Mouse (Mus musculus): ENCODE results near the gene Gpr83. TPM values are rescaled to one million over a fixed set of nuclear protein-coding genes. Genes with fewer than 3 reads are reported as not detected.

The Gpr83 gene
- polyA plus RNA-seq (2012; ENCODE audit: insufficient read depth, low replicate concordance), result not detected in 2 replicates

DNA sequence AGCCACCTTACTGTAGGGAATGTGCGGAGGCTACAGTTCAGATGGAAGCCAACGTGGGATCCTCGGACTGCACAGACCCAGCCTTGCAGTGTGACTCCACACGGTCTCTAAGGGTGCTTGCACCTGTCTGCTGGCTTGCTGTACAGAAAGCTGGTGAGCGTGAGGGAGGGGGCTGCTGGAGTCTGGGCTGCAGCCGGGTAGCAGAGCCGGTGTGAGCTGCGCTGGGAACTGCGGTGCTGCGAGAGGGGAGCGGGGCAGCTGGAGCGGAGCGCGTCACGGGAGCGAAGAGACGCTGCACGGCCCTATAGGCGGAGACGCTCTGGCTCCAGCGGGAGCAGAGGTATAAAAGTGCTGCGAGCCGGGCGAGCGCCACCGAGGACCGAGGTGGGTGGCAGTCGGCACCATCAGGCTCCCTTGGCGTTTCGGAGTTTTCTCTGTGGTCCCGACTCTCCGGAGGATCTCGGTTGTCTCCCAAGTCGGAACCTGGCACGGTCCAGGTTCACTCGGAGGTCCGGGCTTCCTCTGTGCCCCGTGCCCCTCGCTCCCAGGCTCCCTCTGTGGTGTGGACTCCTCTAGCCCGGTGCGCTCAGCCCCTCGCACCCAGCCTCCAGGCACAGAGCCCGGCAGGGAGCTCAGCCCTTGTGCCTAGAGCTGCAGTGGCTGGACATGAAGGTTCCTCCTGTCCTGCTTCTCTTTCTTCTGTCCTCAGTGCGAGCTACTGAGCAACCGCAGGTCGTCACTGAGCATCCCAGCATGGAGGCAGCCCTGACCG lies at the start of gene Gpr83:
Gene Gpr83, plus strand, starts transcription at position 343 of the 772 bp plus-strand sequence.
- TF ChIP-seq FLI1 (IDR thresholded peaks at IDR 0.05; ENCODE audit: low read length) (no peak), GATA1 (IDR thresholded peaks at IDR 0.05; ENCODE audit: borderline replicate concordance, low read length) (no peak)
- no peaks in the 10 kb centered on the region for H3K36me3 ChIP-seq (replicated peaks; ENCODE audit: low read length)
- H3K4me1 ChIP-seq, result peaks cover 17% of the 10 kb centered on the region
- 0 out of 2 replicates have a peak, but pooled peaks cover 2% of the 10 kb centered on the region for H3K9me3 ChIP-seq
- H3K27me3 ChIP-seq (replicated peaks), result peaks cover 84% of the 10 kb centered on the region
- H3K4me3 ChIP-seq (replicated peaks), result peak within 1 kb of the TSS; percentile 88

DNA sequence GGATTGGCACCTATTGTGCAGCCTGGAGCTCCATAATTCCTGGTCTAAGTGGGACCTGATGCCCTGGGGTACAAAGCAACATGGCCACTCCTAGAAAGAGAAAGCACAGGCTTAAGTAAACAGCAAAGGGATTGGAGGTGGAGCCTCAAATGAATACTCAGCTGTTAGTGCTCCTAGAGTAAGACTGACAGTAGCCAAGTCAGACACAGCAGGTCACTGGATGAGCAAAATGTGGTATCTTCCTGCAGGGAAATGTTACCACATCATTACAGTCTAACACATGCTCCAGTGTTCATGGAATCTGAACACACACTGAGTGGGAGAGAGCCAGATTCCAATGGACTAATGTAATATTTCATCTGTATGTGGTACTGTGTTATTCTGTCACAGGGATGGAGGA lies 38.6 kb upstream of the Gpr83 start:
- Histone ChIP-seq H3K4me3 (replicated peaks) (no peak overlapping the region), H3K9me3 (no peaks in the 10 kb centered on the region), H3K36me3 (replicated peaks; ENCODE audit: low read length) (peaks cover 93% of the 10 kb centered on the region), H3K4me1 (no peaks in the 10 kb centered on the region), H3K27me3 (replicated peaks) (no peaks in the 10 kb centered on the region)
- TF ChIP-seq FLI1 (IDR thresholded peaks at IDR 0.05; ENCODE audit: low read length) (no peak), GATA1 (IDR thresholded peaks at IDR 0.05; ENCODE audit: borderline replicate concordance, low read length) (no peak)

DNA sequence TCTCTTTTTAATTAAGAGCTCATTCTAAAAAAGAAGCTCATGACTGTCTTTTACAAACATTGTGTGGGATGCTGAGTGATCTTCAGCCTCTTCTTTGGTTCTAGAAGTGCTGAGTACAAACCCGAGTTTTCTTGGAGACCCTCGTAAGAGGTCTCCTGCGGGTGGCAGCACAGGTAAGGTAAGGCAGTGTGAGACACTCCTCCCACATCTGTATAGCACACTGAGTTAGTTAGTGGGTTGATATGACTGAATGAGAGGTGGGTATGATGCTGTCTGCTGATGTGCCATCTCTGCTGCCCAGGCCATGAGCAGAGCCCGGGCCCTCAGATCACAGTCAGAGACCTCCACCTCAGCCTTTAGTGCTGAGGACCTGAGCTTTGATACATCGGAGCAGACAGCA lies 35.2 kb upstream of the Gpr83 start:
- no peak for TF ChIP-seq GATA1 (IDR thresholded peaks at IDR 0.05; ENCODE audit: borderline replicate concordance, low read length)
- TF ChIP-seq FLI1 (IDR thresholded peaks at IDR 0.05; ENCODE audit: low read length), result no peak
- Histone ChIP-seq H3K9me3 (no peaks in the 10 kb centered on the region), H3K27me3 (replicated peaks) (no peaks in the 10 kb centered on the region), H3K4me1 (peaks cover 7% of the 10 kb centered on the region; the same call in 1 of the 2 replicates), H3K4me3 (replicated peaks) (no peak overlapping the region), H3K36me3 (replicated peaks; ENCODE audit: low read length) (peaks cover 86% of the 10 kb centered on the region)

DNA sequence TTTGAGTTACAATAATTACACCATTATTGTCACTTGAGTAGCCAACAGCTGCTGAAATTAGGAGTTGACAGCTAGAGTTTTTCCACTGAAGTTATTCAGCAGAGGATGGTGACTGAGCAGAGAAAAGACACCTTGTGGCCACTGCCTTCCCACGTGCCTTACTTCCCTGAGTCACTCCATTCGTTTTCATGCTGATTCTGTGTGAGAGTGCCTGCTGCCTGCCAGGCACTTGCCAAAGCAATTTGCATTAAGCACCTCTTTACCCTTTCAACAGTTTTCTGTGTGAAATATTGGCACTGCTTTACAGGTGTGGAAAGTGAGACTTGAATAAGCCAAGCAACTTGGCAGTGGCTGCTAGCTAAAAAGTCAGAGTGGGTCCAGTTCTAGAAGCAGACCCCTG lies 32.1 kb upstream of the Gpr83 start:
- Histone ChIP-seq H3K36me3 (replicated peaks; ENCODE audit: low read length) (peaks cover 86% of the 10 kb centered on the region), H3K4me1 (peaks cover 7% of the 10 kb centered on the region; the same call in 1 of the 2 replicates), H3K27me3 (replicated peaks) (no peaks in the 10 kb centered on the region), H3K9me3 (no peaks in the 10 kb centered on the region), H3K4me3 (replicated peaks) (no peak overlapping the region)
- TF ChIP-seq FLI1 (IDR thresholded peaks at IDR 0.05; ENCODE audit: low read length) (no peak), GATA1 (IDR thresholded peaks at IDR 0.05; ENCODE audit: borderline replicate concordance, low read length) (no peak)

DNA sequence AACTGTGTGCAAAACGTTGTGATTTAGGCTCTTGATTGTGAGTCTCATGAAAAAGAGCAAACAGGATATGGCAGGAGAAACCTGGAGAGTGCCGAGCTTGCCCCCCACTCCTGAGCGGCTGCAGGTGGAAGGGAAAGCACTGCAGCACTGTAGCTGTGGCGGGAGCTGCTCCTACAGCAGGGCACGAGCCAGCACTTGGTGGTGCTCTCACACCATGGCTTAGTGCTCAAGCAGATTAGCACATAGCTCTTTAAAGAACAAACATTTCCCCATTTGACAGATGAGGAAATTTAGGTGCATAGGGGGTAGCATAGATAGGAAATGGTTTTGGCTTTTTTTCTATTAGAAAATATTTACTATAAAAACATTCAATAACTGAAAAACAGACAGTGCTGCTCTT lies 28.0 kb upstream of the Gpr83 start:
- H3K27me3 ChIP-seq (replicated peaks), result no peaks in the 10 kb centered on the region
- no peaks in the 10 kb centered on the region for H3K9me3 ChIP-seq
- H3K4me1 ChIP-seq, result peaks cover 7% of the 10 kb centered on the region; the same call in 1 of the 2 replicates
- H3K36me3 ChIP-seq (replicated peaks; ENCODE audit: low read length), result peaks cover 89% of the 10 kb centered on the region
- no peak overlapping the region for H3K4me3 ChIP-seq (replicated peaks)
- TF ChIP-seq GATA1 (IDR thresholded peaks at IDR 0.05; ENCODE audit: borderline replicate concordance, low read length), result no peak
- no peak for TF ChIP-seq FLI1 (IDR thresholded peaks at IDR 0.05; ENCODE audit: low read length)

DNA sequence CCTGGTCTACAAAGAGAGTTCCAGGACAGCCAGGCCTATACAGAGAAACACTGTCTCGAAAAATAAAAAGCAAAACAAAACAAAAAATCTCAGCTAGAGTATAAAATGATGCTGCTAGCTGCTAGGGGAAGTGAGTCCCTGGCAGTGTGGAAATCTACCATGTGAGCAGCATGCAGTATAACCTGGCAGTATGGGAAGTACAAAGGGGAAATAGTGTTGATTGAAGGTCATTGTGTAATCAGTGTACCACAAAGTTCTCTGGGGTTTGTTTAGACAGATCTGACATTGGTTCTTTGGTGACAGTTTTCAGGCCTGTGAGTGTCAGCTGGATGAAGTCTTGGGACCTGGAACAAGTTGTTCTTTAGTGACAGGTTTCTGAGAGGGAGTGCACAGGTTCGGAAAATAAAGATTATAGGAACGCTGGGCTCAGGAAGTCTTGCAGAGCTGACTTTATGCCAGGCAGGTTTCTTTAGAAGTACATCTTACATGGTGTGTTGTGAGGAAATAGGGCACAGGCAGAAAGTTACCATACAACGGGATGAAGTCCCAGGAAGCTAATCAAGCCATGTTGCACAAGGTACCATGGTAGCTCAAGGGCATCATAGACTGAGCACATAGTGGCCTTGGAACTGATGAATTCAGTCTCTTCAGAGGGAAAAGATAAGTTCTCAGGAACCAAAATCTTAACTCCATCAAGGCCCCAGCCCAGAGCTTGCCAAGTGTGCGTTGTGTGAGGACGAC lies 24.5 kb upstream of the Gpr83 start:
- Histone ChIP-seq H3K9me3 (no peaks in the 10 kb centered on the region), H3K36me3 (replicated peaks; ENCODE audit: low read length) (peaks cover 71% of the 10 kb centered on the region), H3K4me3 (replicated peaks) (no peak overlapping the region), H3K4me1 (no peaks in the 10 kb centered on the region), H3K27me3 (replicated peaks) (no peaks in the 10 kb centered on the region)
- TF ChIP-seq GATA1 (IDR thresholded peaks at IDR 0.05; ENCODE audit: borderline replicate concordance, low read length) (no peak), FLI1 (IDR thresholded peaks at IDR 0.05; ENCODE audit: low read length) (no peak)

DNA sequence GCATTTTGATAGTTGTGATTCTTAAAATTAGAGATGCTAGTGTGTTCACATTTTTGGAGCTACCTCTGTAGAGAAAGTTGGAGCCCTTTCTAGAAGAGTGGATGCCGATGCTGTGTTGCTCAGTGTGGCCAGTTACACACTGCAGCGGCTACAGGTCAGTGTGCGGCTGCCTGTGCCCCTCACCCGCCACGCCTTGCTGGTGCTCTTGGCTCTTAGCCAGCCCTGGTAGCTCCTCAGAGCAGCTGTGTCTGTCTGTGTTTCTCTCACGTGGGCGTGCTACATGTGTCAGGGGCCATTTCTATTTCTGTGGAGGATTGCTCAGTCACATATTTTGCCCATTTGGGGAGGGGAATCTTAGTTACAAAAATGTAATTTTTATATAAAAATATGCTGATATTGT lies 20.5 kb upstream of the Gpr83 start:
- TF ChIP-seq GATA1 (IDR thresholded peaks at IDR 0.05; ENCODE audit: borderline replicate concordance, low read length), result no peak
- no peak for TF ChIP-seq FLI1 (IDR thresholded peaks at IDR 0.05; ENCODE audit: low read length)
- no peaks in the 10 kb centered on the region for H3K9me3 ChIP-seq
- peaks cover 5% of the 10 kb centered on the region; the same call in 1 of the 2 replicates for H3K4me1 ChIP-seq
- no peaks in the 10 kb centered on the region for H3K27me3 ChIP-seq (replicated peaks)
- no peak overlapping the region for H3K4me3 ChIP-seq (replicated peaks)
- peaks cover 38% of the 10 kb centered on the region for H3K36me3 ChIP-seq (replicated peaks; ENCODE audit: low read length)

DNA sequence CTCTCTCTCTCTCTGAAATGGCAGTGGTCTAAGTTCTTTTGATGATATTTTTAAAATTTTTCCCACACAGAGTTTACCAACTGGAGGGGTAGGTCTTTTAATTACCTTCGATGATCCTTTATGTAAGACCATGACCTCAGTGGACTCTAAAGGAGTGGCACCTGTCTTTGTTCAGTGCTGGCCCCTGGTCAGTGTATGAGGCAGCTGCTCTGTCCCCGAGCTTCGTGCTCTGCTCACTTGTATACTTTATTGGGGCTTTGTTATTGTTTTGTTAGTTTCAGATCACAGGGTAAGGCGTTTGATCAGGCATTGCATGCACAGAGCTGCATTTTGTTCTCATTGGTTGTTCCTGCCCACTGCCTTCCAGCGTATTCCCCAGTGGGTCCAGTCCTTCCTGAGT lies 20.0 kb upstream of the Gpr83 start:
- Histone ChIP-seq H3K27me3 (replicated peaks) (no peaks in the 10 kb centered on the region), H3K9me3 (no peaks in the 10 kb centered on the region), H3K4me1 (peaks cover 5% of the 10 kb centered on the region; the same call in 1 of the 2 replicates), H3K4me3 (replicated peaks) (no peak overlapping the region), H3K36me3 (replicated peaks; ENCODE audit: low read length) (peaks cover 34% of the 10 kb centered on the region)
- TF ChIP-seq FLI1 (IDR thresholded peaks at IDR 0.05; ENCODE audit: low read length) (no peak), GATA1 (IDR thresholded peaks at IDR 0.05; ENCODE audit: borderline replicate concordance, low read length) (no peak)

DNA sequence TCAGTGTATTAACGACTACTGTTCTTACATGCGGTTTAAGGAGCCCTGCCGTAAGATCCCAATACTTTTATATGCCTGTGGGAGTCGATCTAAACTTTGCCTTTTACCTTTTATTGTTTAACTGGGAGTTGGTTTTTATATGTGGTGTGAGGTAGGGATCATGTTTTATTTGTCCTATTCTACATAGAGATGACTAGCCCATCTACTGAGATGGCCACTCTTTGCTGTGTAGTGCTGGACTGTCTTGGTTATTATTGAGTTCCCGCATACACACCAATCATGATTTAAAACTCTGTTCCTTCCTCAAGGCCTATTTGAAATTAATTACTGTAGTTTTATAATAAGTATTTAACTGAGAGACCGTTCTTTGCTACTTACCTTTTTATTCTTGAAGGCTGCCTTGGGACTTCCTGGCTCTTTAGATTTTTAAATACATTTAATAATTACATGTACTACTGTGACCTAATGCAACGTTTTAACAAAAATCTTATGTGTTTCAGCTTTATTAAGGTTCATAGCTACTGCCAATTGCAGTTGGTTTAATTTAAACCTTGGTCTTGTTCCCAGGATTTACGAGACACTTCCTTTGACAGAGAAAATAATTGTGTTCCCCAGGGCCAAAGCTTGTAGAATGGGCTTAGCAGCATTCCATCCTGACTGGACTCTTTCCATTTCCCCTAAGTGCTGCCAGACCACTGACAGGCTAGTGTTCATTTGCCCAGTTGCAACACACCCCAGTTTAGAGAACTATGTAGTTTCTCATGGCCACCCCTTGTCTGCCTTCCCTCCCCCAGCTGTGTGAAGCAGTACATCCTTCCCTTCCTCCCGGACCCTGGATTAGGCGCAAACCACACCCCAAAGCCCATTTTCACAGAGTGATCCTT lies 17.9 kb upstream of the Gpr83 start:
- Histone ChIP-seq H3K4me1 (peaks cover 5% of the 10 kb centered on the region; the same call in 1 of the 2 replicates), H3K36me3 (replicated peaks; ENCODE audit: low read length) (peaks cover 17% of the 10 kb centered on the region), H3K27me3 (replicated peaks) (no peaks in the 10 kb centered on the region), H3K4me3 (replicated peaks) (no peak overlapping the region), H3K9me3 (no peaks in the 10 kb centered on the region)
- TF ChIP-seq FLI1 (IDR thresholded peaks at IDR 0.05; ENCODE audit: low read length), result no peak
- no peak for TF ChIP-seq GATA1 (IDR thresholded peaks at IDR 0.05; ENCODE audit: borderline replicate concordance, low read length)
